Mouse (Mus musculus) limb, embryonic 12.5 days (tissue): ENCODE results near the gene Bbs7. TPM values are rescaled to one million over a fixed set of nuclear protein-coding genes. Genes with fewer than 3 reads are reported as not detected.

ENCODE experiments used
- ATAC-seq: fragments of 200-750 bp; cut with Nextera tagmentation; 2 replicates; pipeline ENCODE4 v1.8.0; 2017; ENCODE audit warnings: low read depth, moderate TSS enrichment; ENCODE audit not compliant: insufficient number of reproducible peaks, insufficient read depth, low FRiP score, low TSS enrichment
- H3K27ac ChIP-seq: fragments of 300-500 bp; sonication (generic); 2 replicates; pipeline ENCODE4 v1.5.1; 2016; ENCODE audit warnings: mild to moderate bottlenecking, moderate library complexity
- H3K27me3 ChIP-seq: fragments of 300-500 bp; sonication (generic); 2 replicates; pipeline ENCODE4 v1.6.1; 2016; ENCODE audit warnings: mild to moderate bottlenecking, moderate library complexity
- H3K36me3 ChIP-seq: fragments of 300-500 bp; sonication (generic); 2 replicates; pipeline ENCODE4 v1.6.1; 2016; ENCODE audit warnings: mild to moderate bottlenecking, moderate library complexity
- H3K4me1 ChIP-seq: fragments of 300-500 bp; sonication (generic); replicated peaks from 2 replicates; pipeline ENCODE4 v1.6.1; 2016
- H3K4me2 ChIP-seq: fragments of 300-500 bp; sonication (generic); 2 replicates; pipeline ENCODE4 v1.6.1; 2016; ENCODE audit warnings: mild to moderate bottlenecking, moderate library complexity
- H3K4me3 ChIP-seq: fragments of 300-500 bp; sonication (generic); replicated peaks from 2 replicates; pipeline ENCODE4 v1.5.1; 2016; ENCODE audit warnings: mild to moderate bottlenecking
- H3K9ac ChIP-seq: fragments of 300-500 bp; sonication (generic); replicated peaks from 2 replicates; pipeline ENCODE4 v1.6.1; 2016; ENCODE audit warnings: mild to moderate bottlenecking, moderate library complexity
- H3K9me3 ChIP-seq: fragments of 300-500 bp; sonication (generic); 2 replicates; pipeline ENCODE4 v1.6.1; 2016; ENCODE audit warnings: mild to moderate bottlenecking, moderate library complexity
- WGBS: fragments of 180-500 bp; shearing (Covaris S2); methylation state at CpG from one replicate; pipeline ENCODE4 v1.1.7; 2016; 5-methylcytosine and 5-hydroxymethylcytosine counted together
- polyA plus RNA-seq: library from polyadenylated mRNA; unstranded; fragments of >200 nt; fragmentation: Nextera tagmentation; extraction: Ambion mirVana; gene quantifications from 2 replicates; pipeline ENCODE4 v1.2.1, GENCODE M21; 2016

The Bbs7 gene
- polyA plus RNA-seq, 1 experiment from 2014 or later: 20.8 TPM

DNA sequence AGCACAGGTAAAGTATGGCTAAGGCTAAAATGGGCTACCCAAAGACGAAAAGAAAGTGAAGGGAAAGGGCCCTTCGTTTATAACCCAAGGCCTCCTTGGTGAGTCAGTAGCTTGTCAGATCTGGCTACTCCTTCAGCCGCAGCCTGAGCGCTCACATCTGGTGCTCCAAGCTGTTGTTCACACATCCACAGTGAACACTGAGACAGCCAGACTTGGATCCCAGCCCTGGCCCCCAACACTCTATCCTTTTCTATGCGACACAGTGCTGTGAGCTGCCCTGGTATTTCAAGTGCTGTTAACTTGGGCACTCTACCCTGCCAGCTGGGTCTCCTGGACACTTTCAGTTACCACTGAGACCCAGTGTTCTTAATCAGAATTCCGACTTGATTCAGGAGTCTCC, 82.9 kb downstream of the Bbs7 start:
- H3K36me3 ChIP-seq: no peaks in the 10 kb centered on the region
- WGBS: 88% methylated on average over 6 of the region's 6 CpGs
- peaks cover 14% of the 10 kb centered on the region for H3K4me1 ChIP-seq
- no peaks in the 10 kb centered on the region for H3K9me3 ChIP-seq
- no peak overlapping the region for H3K9ac ChIP-seq
- no peak overlapping the region for H3K4me2 ChIP-seq
- no peak for ATAC-seq
- peaks cover 11% of the 10 kb centered on the region; the same call in 1 of the 2 replicates for H3K27me3 ChIP-seq
- no peak overlapping the region for H3K4me3 ChIP-seq
- no peak overlapping the region for H3K27ac ChIP-seq

DNA sequence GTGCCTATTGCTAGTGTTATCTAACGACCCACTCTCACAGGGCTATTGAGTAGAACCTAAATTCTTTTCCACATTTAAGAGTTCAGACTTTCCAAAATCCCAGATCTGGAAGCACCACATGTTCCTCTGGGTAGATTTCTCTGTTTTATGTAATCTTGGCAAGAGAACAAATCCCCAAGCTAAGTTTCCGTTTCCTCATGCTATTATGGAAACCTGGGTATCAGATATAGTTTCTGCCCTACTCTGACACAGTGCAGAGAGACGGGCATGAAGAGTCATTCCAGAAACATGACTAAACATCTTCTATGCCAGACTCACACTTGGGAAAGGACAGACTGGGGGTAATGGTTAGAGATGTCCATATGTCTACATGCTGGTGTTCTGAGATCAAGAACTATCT, 88.8 kb downstream of the Bbs7 start:
- no peak overlapping the region for H3K4me2 ChIP-seq
- no peaks in the 10 kb centered on the region for H3K36me3 ChIP-seq
- WGBS: 78% methylated on average over 3 of the region's 3 CpGs
- no peaks in the 10 kb centered on the region for H3K9me3 ChIP-seq
- H3K9ac ChIP-seq: no peak overlapping the region
- no peak for ATAC-seq
- peaks cover 38% of the 10 kb centered on the region for H3K27me3 ChIP-seq
- no peak overlapping the region for H3K4me3 ChIP-seq
- no peak overlapping the region for H3K27ac ChIP-seq
- H3K4me1 ChIP-seq: peaks cover 10% of the 10 kb centered on the region

Other genes starting within 250 kb of the Bbs7 start
- 139 and 162 TPM in 2 replicates for gene Anxa5, start 137.6 kb downstream of the Bbs7 start, polyA plus RNA-seq
- gene 1810062G17Rik, start 137.5 kb downstream of the Bbs7 start, polyA plus RNA-seq: 1.0 and 1.2 TPM in 2 replicates
- 0.23 TPM in 1 of 2 replicates, not detected in the other for gene Gm11549, start 91.7 kb downstream of the Bbs7 start, polyA plus RNA-seq
- gene Exosc9, start 60.9 kb downstream of the Bbs7 start, polyA plus RNA-seq: 65.9 and 69.9 TPM in 2 replicates
- gene Ccna2, start 41.3 kb downstream of the Bbs7 start, polyA plus RNA-seq: 193 and 203 TPM in 2 replicates
- 3.4 and 6.4 TPM in 2 replicates for gene Trpc3, start 76.7 kb upstream of the Bbs7 start, polyA plus RNA-seq
- gene 4932438A13Rik, start 249.6 kb upstream of the Bbs7 start, polyA plus RNA-seq: 50.4 and 53.5 TPM in 2 replicates